Mouse (Mus musculus) heart, postnatal 0 days (tissue): ENCODE measurements around the gene Dpp6.

ENCODE experiments used
- CTCF ChIP-seq: IDR thresholded peaks from 2 replicates; pipeline ENCODE4 v1.5.1; 2016; ENCODE audit warnings: antibody characterized with exemption, control low read depth, low read depth
- EP300 ChIP-seq: IDR thresholded peaks from 2 replicates; pipeline ENCODE4 v1.6.1; 2016; ENCODE audit warnings: antibody characterized with exemption, low read depth

- no peak for TF ChIP-seq CTCF
- no peak for TF ChIP-seq EP300
These were observed 387.7 kb downstream of the Dpp6 start for GRCm38 (mm10) chr5:27204721-27205120.
